Mouse (Mus musculus) heart, postnatal 14 days (tissue): ENCODE measurements around the gene Ywhag. TPM values are rescaled to one million over a fixed set of nuclear protein-coding genes. Genes with fewer than 3 reads are reported as not detected.

Experiments used
- DNase-seq, 2 experiments: peaks; one replicate each; pipeline ENCODE4 v3.0.0; 2021 to 2022
- intact Hi-C: fragments of 180-260 bp; cut with DNase I; formaldehyde crosslinking; loops from one replicate; pipeline ENCODE4 v1.15.1; 2025
- total RNA-seq, 2 experiments: library from RNA; stranded (reverse); gene quantifications; 2 replicates each; pipeline ENCODE4 v1.2.3; 2021

Gene Ywhag
- total RNA-seq, 2 experiments from 2014 or later = 284 to 301 TPM

DNA sequence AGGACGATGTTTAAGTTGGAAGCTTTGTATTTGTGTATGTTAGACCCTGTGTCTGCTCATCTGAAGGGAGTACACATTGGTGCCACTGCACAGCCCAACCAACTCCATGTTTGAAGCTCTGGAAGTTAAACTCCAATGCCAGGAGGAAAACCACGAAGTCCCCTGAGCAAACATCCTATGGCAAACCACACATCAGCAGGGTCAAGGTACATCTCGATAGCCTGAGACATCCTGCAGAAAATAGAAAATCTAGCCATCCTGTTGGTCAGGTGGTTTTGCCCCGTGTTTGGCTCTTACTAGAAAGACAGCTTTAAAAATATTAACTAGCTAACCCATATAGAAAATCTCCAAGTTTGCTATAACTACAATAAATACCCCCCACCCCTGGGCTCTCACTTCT lies 35.4 kb downstream of the Ywhag start:
- intact Hi-C loops = no loop called here
- no peak for DNase-seq

DNA sequence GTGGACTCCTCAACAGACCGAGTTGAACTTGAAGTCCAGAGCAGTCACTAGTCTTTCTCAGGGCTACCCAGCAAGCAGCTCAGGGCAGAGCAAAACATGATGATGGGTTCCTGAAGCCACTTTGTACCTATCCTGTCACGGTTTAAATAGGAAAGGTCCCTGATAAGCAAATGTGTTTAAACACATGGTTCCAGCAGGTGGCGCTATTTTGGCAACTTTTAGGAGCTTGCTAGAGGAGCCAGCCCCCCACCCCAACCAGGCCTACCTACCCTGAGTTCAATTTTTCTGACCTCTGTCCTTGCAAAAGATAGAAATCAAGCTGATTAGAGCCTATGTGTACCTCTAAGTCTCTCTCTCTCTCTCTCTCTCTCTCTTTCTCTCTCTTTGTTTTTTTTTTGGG lies 36.4 kb downstream of the Ywhag start:
- intact Hi-C loops = no loop called here
- peak; percentile 58 to 74 for DNase-seq

DNA sequence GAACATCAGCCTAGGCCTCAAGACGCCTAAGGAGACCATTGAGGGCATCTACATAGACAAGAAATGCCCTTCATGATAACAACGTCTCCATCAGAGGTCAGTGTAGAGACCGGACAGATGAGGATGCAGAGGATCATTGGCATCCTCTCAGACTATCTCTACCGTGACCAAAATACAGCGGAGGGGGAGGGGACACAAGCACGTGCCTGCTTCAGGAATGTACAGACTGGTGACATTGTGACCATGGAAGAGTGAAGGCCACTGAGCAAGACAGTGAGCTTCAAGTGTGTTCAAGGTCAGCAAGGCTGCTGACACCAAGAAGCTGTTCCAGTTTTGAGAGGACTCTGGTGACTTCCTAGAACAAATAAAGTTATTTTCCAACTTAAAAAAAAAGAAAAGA lies 39.5 kb downstream of the Ywhag start:
- intact Hi-C loops = no loop called here
- no peak for DNase-seq

DNA sequence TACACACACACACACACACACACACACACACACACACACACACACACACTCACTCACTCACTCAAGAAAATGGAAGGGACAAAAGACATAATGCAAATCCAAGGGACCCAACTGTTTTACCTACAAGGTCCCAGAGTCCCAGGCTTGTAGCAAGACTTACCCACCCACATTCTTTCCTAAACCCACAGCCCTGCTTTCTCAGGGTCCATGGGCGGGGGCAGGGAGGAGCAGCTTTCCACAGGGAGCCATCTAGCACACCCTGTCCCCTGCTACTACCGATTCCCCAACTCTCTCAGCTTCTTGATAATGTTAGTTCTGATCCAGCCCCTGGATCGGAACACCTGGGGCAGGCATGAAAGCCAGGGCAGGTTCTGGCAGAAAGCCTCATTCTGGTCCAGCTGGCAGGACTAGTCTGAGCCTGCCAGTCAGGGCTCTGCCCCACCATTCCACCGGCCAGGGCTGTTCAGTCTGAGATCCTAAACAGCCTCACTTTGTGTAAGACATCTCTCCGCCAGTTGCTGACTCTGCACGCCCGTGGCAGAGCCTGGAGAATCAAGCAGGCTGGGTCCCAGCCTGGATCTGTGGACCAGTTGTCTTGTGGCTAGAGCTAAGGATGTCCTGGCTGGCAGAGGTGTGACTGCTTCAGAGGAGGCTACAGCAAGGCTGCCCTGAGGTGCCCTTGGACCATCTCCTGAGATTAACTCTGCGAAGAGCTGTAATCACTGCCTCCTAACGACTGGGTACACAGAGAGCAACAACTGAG lies 41.6 kb downstream of the Ywhag start:
- intact Hi-C loops = no loop called here
- DNase-seq = no peak

DNA sequence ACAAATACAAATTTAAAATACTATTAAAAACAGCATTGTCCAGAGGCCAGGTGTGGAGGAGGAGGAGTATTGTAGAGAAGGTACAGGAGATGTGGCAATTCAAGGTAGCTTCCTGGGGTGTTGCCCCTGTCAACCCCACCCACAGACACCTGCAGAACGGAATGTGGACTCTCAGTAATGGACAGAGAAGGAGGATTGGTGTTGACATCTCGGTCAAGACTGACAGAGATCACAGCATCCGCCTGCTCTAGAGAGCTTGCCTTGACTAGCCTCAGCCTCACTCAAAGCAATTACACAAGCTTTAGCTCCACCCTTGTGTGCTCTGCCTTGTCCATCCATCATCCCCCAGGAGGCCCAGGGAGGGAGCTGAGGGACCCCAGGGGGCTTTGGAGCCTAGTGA lies 43.5 kb downstream of the Ywhag start:
- intact Hi-C loops = no loop called here
- DNase-seq = no peak

DNA sequence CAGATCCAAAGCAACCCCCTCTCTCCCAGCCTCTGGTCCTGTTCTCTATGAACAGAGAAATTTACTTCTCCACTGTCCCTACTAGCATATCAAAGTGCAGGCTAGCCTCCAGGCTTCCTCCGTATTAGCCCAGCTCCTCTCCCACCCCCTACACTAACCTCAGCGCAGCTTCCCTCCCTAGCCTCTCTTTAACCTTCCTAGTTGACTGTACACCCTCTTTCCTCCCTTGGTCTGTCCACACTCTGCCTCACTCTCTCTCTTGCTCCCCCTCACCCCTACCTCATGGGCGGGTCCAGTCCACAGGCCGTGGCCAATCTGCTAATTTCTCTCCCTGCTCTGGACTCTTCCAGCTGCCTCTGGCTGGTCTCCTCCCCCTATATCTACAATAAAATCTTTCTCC lies 44.1 kb downstream of the Ywhag start:
- intact Hi-C loops = no loop called here

DNA sequence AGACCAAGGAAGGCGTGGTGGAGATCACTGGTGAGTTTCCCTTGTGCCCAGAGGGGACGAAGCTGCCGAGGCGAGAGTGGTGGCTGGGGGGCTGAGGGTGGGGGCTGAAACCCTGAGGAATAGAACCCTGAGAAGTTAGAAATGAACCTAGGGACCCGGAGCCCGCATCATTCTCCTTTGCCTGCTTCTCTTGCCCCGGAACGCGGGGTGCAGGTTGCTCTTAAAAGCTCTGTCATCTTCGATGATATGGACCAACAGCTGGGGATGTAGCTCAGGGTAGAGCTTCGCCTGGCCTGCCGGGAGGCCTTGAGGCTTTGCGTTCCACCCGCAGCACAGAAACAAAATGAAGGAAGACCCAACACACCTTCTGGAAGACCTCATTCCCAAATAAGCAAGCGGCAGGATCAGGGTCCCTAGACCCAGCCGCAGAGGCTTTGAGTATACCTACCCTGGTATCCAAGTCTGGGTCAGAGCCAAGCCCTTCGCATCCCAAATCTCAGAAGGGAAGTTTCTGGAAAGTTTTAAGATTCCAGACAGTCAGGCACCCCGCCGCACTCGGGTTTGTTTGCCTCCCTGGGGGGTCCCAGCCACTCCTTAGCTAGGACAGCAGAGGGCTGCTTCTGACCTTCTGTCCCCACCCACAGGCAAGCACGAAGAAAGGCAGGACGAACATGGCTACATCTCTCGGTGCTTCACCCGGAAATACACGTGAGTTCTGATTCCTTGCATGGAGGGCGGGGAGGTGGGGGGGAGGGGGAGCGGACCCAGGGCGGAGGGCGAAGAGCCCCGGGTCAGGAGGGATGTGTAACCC lies 45.8 kb downstream of the Ywhag start:
- no peak for DNase-seq
- intact Hi-C loops = no loop called here

More for the DNA sequence above, 44.1 kb downstream of the Ywhag start:
- DNase-seq = no peak

DNA sequence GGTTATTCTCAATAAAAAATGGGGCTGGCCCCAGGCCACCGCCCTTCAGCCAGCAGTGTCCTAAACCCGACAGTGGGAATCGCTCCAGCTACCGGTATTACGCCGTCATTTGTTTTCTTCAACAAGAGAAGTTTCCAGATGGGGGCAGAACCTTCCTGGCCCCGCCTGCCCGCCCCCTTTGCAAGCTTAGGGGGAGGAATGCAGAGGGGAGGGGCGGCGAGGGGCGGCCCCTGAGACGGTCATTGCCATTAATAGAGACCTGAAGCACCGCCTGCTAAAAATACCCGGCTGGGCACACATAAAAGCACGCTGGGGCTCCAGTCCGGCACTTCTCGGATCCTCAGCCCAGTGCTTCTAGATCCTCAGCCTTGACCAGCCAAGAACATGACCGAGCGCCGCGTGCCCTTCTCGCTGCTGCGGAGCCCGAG lies 46.7 kb downstream of the Ywhag start, which contains the start of gene Hspb1:
Gene Hspb1 (plus strand): TSS at position 245 of the 428 bp plus-strand sequence.
- intact Hi-C loops = no loop called here
- DNase-seq = peak; percentile 90

DNA sequence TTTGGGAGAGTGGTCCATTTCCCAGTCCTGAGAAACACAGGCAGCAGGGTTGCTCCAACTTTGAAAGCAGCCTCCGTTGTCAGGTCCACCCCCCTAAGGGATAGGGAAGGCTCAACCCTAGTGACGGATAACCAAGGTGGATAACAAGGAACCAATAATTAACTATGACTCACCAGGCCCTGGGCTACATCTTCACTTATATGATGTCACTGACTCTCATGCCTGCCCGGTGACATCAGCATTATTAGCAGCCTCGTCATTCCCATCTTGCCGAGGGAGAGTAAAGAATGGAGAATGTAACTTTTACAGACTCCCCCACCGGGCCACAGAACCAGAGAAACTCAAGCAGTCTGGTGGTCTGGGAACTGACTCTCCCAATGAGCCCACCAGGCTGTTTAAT lies 49.8 kb downstream of the Ywhag start:
- intact Hi-C loops = no loop called here
- no peak for DNase-seq

DNA sequence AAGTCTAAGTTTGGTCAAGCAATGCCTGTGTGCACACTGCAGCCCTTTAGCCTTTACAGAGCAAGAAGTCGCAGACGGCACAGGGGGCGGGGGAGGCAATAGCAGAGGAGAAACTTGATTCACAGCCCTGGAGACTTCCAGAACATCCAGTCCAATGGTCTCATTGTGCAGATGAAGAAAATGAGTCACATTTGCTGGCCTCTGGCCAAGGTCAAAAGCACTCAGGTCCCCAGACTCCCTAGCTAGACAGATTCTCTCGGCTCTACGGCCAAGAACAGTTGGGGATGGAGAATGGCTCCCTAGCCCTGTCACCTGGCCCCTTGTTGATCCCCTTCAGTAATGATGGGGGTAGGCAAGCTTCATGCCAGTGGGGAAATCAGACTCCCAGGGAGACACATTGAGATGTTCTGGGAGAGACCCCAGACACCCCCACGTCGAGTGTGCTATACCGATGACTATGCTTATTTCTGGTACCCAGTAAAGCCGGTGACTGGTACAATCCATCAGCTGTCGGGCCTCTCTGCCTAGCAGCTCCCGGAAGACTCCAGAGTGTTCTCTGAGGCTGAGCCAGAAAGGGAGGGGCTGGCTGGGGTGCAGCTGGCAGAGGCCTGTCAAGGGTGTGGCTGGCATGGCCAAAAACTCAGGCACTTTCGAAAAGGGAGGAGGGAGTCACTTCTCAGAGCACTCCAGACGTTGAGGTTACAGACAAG lies 54.8 kb downstream of the Ywhag start:
- DNase-seq = peak; percentile 86 to 91
- intact Hi-C loops = loop anchor here (5.0 kb wide), 1 partner anchor 183 kb away; no protein-coding TSS in a partner anchor

DNA sequence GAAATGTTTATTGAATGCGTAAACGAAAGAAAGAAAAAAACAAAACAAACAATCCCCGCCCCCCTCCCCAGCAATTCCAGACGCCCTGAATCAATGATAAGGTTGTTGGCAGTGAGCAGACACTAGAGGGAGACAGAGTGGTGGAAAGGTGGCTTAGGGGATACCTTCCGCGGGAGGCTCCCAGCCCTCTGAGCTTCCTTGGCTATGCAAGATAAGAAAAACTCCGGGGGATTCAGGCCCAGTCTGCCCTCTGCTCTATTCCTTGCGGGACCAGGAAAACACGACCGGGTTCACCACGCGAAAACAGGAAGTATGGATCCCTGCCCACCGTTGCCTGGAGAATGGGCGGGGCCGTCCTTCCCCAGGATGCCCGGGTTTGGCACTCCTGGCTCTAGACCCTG lies 56.6 kb downstream of the Ywhag start:
- intact Hi-C loops = loop anchor here (5.0 kb wide), 1 partner anchor 184 kb away; no protein-coding TSS in a partner anchor
- peak; percentile 50 to 64 for DNase-seq

DNA sequence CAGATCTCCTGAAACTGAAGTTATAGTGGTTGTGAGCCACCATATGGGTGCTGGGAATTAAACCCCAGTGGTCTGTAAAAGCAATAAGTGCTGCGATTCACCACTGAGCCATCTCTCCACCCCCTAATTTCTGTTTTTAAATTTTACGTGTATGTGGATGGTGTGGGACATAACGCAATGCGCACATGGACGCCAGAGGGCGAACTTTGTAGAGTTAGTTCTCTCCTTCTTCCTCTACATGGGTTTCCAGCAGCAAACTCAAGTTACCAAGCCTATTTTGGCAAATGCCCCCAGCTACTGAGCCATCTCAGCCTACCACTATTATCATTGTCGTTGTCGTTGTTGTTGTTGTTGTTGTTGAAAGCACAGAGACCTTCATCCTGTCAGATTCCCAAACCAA lies 57.2 kb downstream of the Ywhag start:
- DNase-seq = peak; percentile 74 to 79
- intact Hi-C loops = loop anchor here (5.0 kb wide), 1 partner anchor 185 kb away; no protein-coding TSS in a partner anchor

DNA sequence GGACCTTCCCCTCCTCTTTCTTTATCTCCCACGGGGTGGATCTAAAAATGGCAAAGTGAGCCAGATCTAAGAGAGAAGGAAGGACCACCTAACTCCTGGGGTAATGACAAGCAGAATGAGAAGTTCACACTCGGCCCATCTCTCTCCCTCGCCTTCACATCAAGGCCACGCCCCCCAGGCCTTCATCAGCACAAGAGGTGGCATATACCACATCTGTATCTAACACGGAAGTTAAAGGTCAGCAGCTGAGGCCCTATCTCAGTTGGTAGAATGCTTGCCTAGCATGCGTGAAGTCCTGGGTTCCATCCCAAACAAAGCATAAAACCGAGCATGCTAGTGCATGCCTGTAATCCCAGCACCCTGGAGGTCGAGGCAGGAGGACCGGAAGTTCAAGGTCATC lies 60.7 kb downstream of the Ywhag start:
- no peak for DNase-seq
- intact Hi-C loops = no loop called here

DNA sequence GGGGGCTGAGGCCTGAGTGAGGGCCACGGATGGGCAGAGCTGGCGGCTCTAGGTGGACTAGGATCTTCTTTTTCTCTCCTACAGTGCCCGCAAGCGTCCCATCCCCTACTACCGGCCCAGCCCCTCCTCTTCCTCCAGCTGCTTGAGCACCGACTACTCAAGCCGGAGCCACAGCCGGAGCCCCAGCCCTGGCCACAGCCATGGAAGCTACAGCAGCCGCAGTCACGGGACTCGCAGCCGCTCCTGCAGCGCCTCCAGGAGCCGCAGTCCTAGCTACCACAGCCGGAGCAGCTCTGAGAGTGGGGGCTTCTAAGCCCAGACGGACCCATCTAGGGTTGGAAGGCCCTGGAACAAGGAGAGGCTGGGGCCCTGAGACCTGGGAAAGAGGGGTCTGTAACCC lies 61.4 kb downstream of the Ywhag start:
- intact Hi-C loops = no loop called here
- DNase-seq = no peak

DNA sequence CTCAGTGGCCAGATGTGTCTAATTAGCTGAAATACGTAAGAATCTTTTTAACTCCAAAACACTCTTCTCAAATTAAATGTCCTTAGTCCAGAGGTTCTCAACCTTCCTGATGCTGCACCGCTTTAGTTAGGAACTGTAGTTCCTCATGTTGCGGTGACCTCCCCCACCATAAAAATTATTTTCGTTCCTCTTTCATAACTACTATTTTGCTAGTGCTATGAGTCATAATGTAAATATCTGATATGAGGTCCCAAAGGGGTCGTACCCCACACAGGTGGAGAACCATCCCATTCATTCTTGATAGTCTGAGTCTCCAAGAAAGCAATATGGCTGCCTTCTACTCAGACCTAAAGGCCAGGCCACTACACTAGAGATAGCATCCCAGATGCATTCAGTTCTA lies 63.9 kb downstream of the Ywhag start:
- no peak for DNase-seq
- intact Hi-C loops = no loop called here

DNA sequence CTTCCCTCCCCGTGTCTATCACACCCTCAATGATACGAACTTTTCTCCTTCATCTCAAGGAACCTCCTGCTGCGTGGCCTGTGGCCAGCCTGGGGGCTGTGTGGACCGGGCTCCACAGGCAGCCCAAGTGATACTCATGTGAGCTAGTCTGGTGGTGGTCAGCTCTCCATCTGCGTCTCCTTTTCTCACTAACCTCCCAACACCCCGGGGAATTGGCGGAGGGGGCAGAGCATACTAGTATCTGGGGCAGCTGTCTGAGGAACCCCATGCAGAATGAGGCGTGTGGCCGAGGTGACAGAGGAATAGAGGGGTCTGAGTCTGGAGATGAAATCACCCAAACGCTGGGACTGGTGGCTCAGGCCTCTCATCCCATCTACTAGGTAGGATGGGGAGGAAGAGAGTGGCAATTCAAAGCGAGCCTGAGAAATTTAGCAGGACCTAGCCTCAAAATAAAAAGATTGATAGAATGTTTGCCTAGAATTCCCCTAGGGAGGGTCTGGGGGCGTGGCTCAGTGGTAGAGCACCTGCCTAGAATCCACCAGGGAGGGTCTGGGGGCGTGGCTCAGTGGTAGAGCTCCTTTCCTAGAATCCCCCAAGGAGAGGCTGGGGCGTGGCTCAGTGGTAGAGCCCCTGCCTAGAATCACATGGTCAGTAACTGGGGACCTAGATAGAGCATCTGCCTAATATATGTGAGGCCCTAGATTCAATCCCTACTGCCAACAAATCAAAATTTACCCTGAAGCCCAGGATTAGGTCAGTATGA lies 64.6 kb downstream of the Ywhag start:
- DNase-seq = no peak
- intact Hi-C loops = no loop called here

DNA sequence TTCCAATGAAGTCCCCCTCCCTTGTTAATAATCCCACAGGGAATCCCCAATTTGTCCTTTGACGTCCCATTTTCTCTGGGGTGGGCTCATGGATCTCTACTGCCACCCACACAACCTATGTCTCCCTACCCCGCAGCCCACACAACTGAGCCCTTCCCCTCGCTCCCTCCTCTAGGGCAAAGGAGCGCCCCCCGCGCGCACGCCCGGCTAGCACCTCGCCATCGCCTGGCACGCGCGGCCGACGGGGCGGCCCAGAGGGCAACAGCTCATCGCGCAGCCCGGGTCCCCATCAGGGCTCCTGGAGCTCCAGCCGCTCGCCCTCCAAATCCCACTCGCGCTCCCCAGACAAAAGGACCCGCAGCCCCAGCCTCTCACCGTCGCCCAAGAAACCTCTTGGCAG lies 65.8 kb downstream of the Ywhag start:
- no peak for DNase-seq
- intact Hi-C loops = no loop called here

DNA sequence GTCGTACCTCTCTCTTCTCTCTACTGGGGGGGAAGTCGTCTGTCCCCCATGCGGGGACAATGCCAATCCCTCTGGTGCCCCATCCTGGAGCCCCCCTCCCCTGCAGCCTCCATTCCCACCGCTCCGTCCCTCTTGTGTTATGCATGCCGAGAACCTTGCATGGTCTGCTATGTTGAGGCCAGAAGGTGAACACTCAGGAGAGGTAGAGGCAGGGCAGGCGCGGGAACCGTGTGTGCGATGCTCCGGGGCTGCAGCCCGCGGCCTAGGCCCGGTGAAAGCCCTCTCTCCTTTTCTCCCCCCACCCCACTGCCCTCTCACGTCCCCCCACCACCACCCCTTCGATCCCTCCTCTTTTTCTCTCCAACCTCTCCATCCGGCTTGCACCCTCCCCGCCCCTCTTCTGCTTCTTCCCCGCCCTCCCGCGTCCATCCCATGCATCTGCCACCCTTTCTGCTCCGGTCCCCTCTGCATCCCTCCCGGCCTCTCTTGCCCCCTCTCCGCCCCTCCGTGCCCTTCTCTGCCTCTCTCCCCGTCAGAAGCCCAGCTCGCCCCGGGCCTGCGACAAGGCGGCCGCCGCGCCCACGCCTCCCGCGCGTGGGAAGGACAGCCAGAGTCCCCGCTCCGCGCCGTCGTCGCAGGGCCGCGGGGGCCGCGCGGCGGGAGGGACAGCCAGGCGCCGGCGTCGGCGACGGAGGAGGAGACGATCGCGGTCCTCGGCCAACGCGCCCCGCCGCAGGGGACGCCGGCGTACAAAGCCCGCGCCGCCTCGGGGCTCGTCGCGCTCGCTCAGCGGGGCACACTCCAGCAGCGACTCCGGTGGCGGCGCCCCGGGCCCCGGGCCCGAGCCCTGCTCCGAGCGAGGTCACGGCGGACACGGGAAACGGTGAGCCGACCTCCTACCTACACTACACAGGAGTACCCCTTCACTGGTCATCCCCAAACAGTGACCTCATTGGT lies 66.5 kb downstream of the Ywhag start:
- intact Hi-C loops = no loop called here
- DNase-seq = peak; percentile 45 to 49

DNA sequence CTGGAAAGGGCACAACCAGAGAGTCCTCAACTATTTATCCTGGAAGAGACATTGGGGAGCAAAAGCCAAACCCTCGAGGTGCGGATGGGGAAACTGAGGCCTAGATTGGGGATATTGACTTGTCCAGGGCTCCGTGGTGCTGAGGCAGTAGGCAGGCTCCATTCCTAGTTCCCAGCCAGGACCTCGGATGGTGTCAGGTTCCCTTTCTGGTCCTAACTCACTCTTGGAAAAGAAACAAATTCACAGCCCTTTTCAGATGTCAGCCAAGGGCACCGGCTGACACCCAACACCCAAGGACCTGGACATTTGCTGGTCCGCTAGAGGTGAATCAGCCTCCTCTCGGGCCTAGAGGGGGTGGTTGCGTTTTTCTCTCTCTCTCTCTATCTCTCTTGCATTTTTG lies 67.8 kb downstream of the Ywhag start:
- DNase-seq = no peak
- intact Hi-C loops = no loop called here
